Mouse (Mus musculus): ENCODE measurements around the gene Hprt. TPM values are rescaled to one million over a fixed set of nuclear protein-coding genes. Genes with fewer than 3 reads are reported as not detected.

The Hprt gene
- polyA plus RNA-seq, 1 experiment from 2014 or later = 196 TPM

DNA sequence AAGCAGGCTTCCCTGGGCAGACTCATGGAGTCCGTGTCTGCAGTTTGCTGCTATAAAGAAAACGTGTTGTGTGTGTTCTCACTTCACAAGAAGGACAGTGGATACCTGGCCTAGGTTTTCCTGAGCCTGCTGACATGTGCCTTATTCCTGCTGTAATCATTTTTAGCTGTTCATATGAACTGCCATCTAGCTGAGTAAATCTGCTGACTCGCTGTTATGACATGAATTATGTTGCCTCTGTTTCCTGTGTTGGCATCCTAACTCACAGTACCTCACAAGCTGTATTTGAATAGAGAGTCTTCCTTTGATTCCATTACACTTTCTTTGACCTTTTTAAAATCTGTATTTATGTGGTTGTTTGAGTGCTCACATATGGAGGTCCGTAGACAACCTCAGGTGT is 50.3 kb downstream of the Hprt start:
- 76% methylated on average over 4 of the region's 4 CpGs for whole genome bisulfite sequencing

DNA sequence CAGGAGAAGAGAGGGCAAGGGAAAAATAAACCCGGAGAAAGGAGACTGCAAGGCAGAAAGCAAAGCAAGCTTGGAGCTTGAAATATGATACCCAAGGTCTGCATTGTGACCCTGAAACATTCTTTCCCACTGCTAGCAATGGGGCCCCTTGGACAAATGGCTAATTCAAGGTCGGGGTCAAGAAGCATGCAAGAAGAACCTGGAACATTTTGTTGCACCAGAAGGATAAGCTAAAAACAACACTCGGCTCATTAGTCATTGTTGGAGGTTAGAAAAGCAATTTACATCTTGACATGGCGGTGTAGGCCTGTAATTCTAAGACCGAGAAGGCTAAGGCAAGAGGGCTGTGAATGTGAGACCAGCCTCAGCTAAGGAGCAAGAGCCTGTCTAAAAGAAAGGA is 51.7 kb downstream of the Hprt start:
- H3K4me3 ChIP-seq (replicated peaks; ENCODE audit: low read depth, low read length) = no peak overlapping the region
- ATAC-seq (replicated peaks; ENCODE audit: low FRiP score, low read depth) = peak; percentile 59; the same call in 1 of the 2 replicates
- DNase-seq (ENCODE audit: low spot score) = peak; percentile 85
- H3K27ac ChIP-seq = peak overlapping the region; percentile 57
- TF ChIP-seq CTCF (IDR thresholded peaks at IDR 0.05; ENCODE audit: low read depth) = no peak
- 37% methylated on average over 5 of the region's 5 CpGs for WGBS
- no peaks in the 10 kb centered on the region for H3K36me3 ChIP-seq (ENCODE audit: insufficient read depth, low read length)
- H3K4me2 ChIP-seq (ENCODE audit: low read length) = no peak overlapping the region
- H3K4me1 ChIP-seq (replicated peaks; ENCODE audit: insufficient read depth, low read length) = no peaks in the 10 kb centered on the region
- H3K9me3 ChIP-seq (replicated peaks; ENCODE audit: low read length) = no peaks in the 10 kb centered on the region
- no peaks in the 10 kb centered on the region for H3K27me3 ChIP-seq (ENCODE audit: insufficient read depth, low read length)
- H3K9ac ChIP-seq (ENCODE audit: low read depth, low read length) = no peak overlapping the region

More for the DNA sequence above, 50.3 kb downstream of the Hprt start:
- Histone ChIP-seq H3K36me3 (ENCODE audit: insufficient read depth, low read length) (no peaks in the 10 kb centered on the region), H3K27me3 (ENCODE audit: insufficient read depth, low read length) (no peaks in the 10 kb centered on the region), H3K4me2 (ENCODE audit: low read length) (no peak overlapping the region), H3K9ac (ENCODE audit: low read depth, low read length) (no peak overlapping the region), H3K27ac (no peak overlapping the region), H3K4me1 (replicated peaks; ENCODE audit: insufficient read depth, low read length) (no peaks in the 10 kb centered on the region), H3K4me3 (replicated peaks; ENCODE audit: low read depth, low read length) (no peak overlapping the region), H3K9me3 (replicated peaks; ENCODE audit: low read length) (no peaks in the 10 kb centered on the region)
- DNase-seq (ENCODE audit: low spot score) (no peak), ATAC-seq (replicated peaks; ENCODE audit: low FRiP score, low read depth) (no peak)
- no peak for TF ChIP-seq CTCF (IDR thresholded peaks at IDR 0.05; ENCODE audit: low read depth)

DNA sequence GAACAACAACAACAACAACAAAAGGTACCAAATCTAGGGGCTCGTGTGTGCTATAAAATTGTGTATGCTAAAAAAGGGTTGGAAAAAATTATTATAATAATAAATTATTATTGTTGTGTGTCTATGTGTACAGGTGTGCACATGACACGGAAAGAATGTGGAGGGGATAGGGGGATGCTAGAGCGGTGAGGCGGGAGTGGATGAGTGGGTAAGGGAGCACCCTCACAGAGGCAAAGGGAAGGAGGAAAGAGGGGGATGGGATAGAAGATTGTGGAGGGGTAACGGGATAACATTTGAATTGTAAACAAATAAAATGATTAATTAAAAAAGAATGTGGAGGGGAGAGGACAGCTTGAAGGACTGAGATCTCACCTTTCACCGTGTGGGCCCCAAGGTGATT is 52.2 kb downstream of the Hprt start:
- no peak for TF ChIP-seq CTCF (IDR thresholded peaks at IDR 0.05; ENCODE audit: low read depth)
- ATAC-seq (replicated peaks; ENCODE audit: low FRiP score, low read depth) (no peak), DNase-seq (ENCODE audit: low spot score) (no peak)
- WGBS = 60% methylated on average over 6 of the region's 6 CpGs
- no peak overlapping the region for H3K4me3 ChIP-seq (replicated peaks; ENCODE audit: low read depth, low read length)
- H3K36me3 ChIP-seq (ENCODE audit: insufficient read depth, low read length) = no peaks in the 10 kb centered on the region
- H3K4me1 ChIP-seq (replicated peaks; ENCODE audit: insufficient read depth, low read length) = no peaks in the 10 kb centered on the region
- H3K27ac ChIP-seq = peak overlapping the region; percentile 57; the same call in 1 of the 2 replicates
- no peak overlapping the region for H3K4me2 ChIP-seq (ENCODE audit: low read length)
- H3K9ac ChIP-seq (ENCODE audit: low read depth, low read length) = no peak overlapping the region
- no peaks in the 10 kb centered on the region for H3K27me3 ChIP-seq (ENCODE audit: insufficient read depth, low read length)
- no peaks in the 10 kb centered on the region for H3K9me3 ChIP-seq (replicated peaks; ENCODE audit: low read length)

DNA sequence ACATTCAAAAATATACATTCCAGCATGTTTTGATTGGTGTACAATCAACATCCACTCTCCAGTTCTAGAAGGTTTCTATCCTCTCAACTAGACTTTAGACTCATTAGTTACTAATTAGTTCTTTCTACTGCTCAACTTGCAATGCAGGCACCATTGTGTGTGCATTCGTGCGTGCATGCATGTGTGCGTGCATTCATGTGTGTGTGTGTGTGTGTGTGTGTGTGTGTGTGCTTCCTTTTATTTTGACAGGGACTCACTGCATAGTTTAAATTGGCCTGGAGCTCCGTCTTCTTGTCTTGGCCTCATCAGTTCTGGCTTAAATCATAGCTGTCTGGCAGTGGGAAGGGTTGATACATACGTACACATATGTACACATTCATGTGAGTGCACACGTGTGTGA is 53.1 kb downstream of the Hprt start:
- no peak for TF ChIP-seq CTCF (IDR thresholded peaks at IDR 0.05; ENCODE audit: low read depth)
- H3K9me3 ChIP-seq (replicated peaks; ENCODE audit: low read length) = no peaks in the 10 kb centered on the region
- H3K4me1 ChIP-seq (replicated peaks; ENCODE audit: insufficient read depth, low read length) = peaks cover 6% of the 10 kb centered on the region; the same call in 1 of the 2 replicates
- DNase-seq (ENCODE audit: low spot score) (no peak), ATAC-seq (replicated peaks; ENCODE audit: low FRiP score, low read depth) (peak; percentile 29; the same call in 1 of the 2 replicates)
- no peaks in the 10 kb centered on the region for H3K36me3 ChIP-seq (ENCODE audit: insufficient read depth, low read length)
- H3K4me2 ChIP-seq (ENCODE audit: low read length) = no peak overlapping the region
- 64% methylated on average over 6 of the region's 6 CpGs for WGBS
- H3K27me3 ChIP-seq (ENCODE audit: insufficient read depth, low read length) = no peaks in the 10 kb centered on the region
- H3K27ac ChIP-seq = no peak overlapping the region
- H3K4me3 ChIP-seq (replicated peaks; ENCODE audit: low read depth, low read length) = no peak overlapping the region
- no peak overlapping the region for H3K9ac ChIP-seq (ENCODE audit: low read depth, low read length)

DNA sequence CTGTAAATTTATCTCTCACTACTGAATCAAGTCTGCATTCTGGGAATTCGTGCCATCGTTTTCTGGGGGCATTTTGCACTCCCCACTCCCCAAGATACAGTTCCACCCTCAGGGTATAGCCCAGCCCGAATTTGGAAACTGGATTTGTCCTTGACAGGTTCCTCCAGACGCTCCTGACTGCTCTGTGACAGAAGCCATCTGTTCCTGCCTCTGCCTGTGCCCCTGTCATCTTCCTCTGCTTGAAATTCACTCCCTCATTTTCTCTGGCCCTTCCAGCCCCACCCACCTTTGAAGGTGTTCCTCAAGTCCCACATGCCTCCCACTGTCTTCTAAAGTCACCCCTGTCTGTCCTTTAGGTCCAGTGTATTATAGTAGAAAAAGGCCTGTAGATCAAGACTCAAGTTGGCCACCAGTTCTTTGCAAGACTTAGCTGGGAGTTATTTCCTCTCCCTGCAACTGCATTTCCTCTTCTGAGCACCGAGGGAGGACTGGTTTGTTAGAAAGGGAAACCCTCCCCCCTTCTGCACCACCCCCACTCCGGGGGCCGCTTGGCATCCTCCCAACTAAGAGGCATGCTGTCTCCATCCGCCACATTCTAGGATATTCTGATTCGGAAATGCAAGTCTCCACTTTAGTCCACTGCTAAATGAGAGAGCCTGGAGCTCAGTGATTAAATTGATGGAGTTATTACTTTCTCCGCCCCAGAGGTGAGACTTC is 57.4 kb downstream of the Hprt start:
- DNase-seq (ENCODE audit: low spot score) (peak; percentile 64), ATAC-seq (replicated peaks; ENCODE audit: low FRiP score, low read depth) (no peak)
- Histone ChIP-seq H3K36me3 (ENCODE audit: insufficient read depth, low read length) (no peaks in the 10 kb centered on the region), H3K27ac (peak overlapping the region; percentile 77), H3K9me3 (replicated peaks; ENCODE audit: low read length) (no peaks in the 10 kb centered on the region), H3K9ac (ENCODE audit: low read depth, low read length) (no peak overlapping the region), H3K4me2 (ENCODE audit: low read length) (no peak overlapping the region), H3K27me3 (ENCODE audit: insufficient read depth, low read length) (no peaks in the 10 kb centered on the region), H3K4me1 (replicated peaks; ENCODE audit: insufficient read depth, low read length) (peaks cover 6% of the 10 kb centered on the region; the same call in 1 of the 2 replicates), H3K4me3 (replicated peaks; ENCODE audit: low read depth, low read length) (no peak overlapping the region)
- TF ChIP-seq CTCF (IDR thresholded peaks at IDR 0.05; ENCODE audit: low read depth) = no peak
- 31% methylated on average over 10 of the region's 10 CpGs for WGBS

DNA sequence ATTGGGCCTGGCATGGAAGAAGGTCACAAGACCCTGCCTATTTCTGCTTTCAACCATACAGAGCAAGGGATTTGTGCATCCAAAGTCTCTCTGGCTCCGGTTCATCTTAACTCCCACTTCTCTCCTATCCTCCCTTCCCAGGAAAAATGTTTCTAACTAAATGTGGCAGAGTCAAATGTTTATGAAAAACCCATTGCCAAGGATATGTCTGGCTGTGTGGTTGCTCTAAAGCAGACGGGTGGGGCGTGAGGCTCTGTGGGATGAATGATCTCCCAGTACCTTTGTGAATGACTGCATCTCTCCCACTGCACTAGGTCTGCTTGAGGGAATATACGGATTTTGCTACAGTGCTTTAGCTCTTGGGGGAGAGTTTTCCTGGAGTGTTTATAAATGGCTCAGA is 58.1 kb downstream of the Hprt start:
- WGBS = 63% methylated on average over 4 of the region's 4 CpGs
- H3K9ac ChIP-seq (ENCODE audit: low read depth, low read length) = no peak overlapping the region
- H3K27me3 ChIP-seq (ENCODE audit: insufficient read depth, low read length) = no peaks in the 10 kb centered on the region
- peaks cover 6% of the 10 kb centered on the region; the same call in 1 of the 2 replicates for H3K4me1 ChIP-seq (replicated peaks; ENCODE audit: insufficient read depth, low read length)
- no peak for TF ChIP-seq CTCF (IDR thresholded peaks at IDR 0.05; ENCODE audit: low read depth)
- H3K36me3 ChIP-seq (ENCODE audit: insufficient read depth, low read length) = no peaks in the 10 kb centered on the region
- H3K4me3 ChIP-seq (replicated peaks; ENCODE audit: low read depth, low read length) = no peak overlapping the region
- ATAC-seq (replicated peaks; ENCODE audit: low FRiP score, low read depth) (no peak), DNase-seq (ENCODE audit: low spot score) (no peak)
- H3K4me2 ChIP-seq (ENCODE audit: low read length) = no peak overlapping the region
- H3K27ac ChIP-seq = peak overlapping the region; percentile 77
- no peaks in the 10 kb centered on the region for H3K9me3 ChIP-seq (replicated peaks; ENCODE audit: low read length)
